Mouse (Mus musculus) embryo, embryonic 10.5 days (tissue): Measurements from ENCODE around the gene Wnt5b.
A peak's percentile ranks its signal among the peaks of the same experiment; 100 is the strongest.

ENCODE experiments used
- DNase-seq: peaks from one replicate; pipeline ENCODE4 v3.0.0-alpha.2; 2015; ENCODE audit warnings: low spot score

Wnt5b gene

GRCm38 (mm10) chr6:119521931-119522391 is 22.2 kb downstream of the Wnt5b start:
- DNase-seq = no peak

- DNase-seq = no peak
Measured at GRCm38 (mm10) chr6:119521482-119521900, 22.7 kb downstream of the Wnt5b start.

- DNase-seq = peak; percentile 56
Measured at GRCm38 (mm10) chr6:119520731-119521130, 23.4 kb downstream of the Wnt5b start.

- no peak for DNase-seq
Measured at GRCm38 (mm10) chr6:119514085-119514484, 30.1 kb downstream of the Wnt5b start.

GRCm38 (mm10) chr6:119513452-119513851 is 30.7 kb downstream of the Wnt5b start:
- no peak for DNase-seq

GRCm38 (mm10) chr6:119512701-119513100 is 31.4 kb downstream of the Wnt5b start:
- no peak for DNase-seq

GRCm38 (mm10) chr6:119509437-119510037 is 34.6 kb downstream of the Wnt5b start:
- DNase-seq = no peak

GRCm38 (mm10) chr6:119508634-119509375 is 35.3 kb downstream of the Wnt5b start:
- no peak for DNase-seq

- DNase-seq = no peak
Measured at GRCm38 (mm10) chr6:119508221-119508620, 35.9 kb downstream of the Wnt5b start.

- no peak for DNase-seq
Measured at GRCm38 (mm10) chr6:119505525-119506225, 38.5 kb downstream of the Wnt5b start.

GRCm38 (mm10) chr6:119504756-119505155 is 39.4 kb downstream of the Wnt5b start:
- no peak for DNase-seq

GRCm38 (mm10) chr6:119502031-119502430 is 42.1 kb downstream of the Wnt5b start:
- no peak for DNase-seq

GRCm38 (mm10) chr6:119500086-119500485 is 44.1 kb downstream of the Wnt5b start:
- DNase-seq = no peak

- peak; percentile 71 for DNase-seq
Measured at GRCm38 (mm10) chr6:119499271-119499670, 44.9 kb downstream of the Wnt5b start.

GRCm38 (mm10) chr6:119492630-119493014 is 51.5 kb downstream of the Wnt5b start:
- DNase-seq = peak; percentile 65

- peak; percentile 79 for DNase-seq
Measured at GRCm38 (mm10) chr6:119491997-119492629, 52.0 kb downstream of the Wnt5b start.

- DNase-seq = no peak
Measured at GRCm38 (mm10) chr6:119491006-119491405, 53.1 kb downstream of the Wnt5b start.

- peak; percentile 59 for DNase-seq
Measured at GRCm38 (mm10) chr6:119490549-119490948, 53.6 kb downstream of the Wnt5b start.

GRCm38 (mm10) chr6:119489765-119490164 is 54.4 kb downstream of the Wnt5b start:
- DNase-seq = peak; percentile 90

GRCm38 (mm10) chr6:119487619-119488018 is 56.5 kb downstream of the Wnt5b start:
- DNase-seq = no peak

GRCm38 (mm10) chr6:119487085-119487458 is 57.1 kb downstream of the Wnt5b start:
- no peak for DNase-seq

- DNase-seq = no peak
Measured at GRCm38 (mm10) chr6:119486381-119487084, 57.6 kb downstream of the Wnt5b start.
